Mouse (Mus musculus): ENCODE data around the gene Slc30a7. TPM values are rescaled to one million over a fixed set of nuclear protein-coding genes. Genes with fewer than 3 reads are reported as not detected.

Gene Slc30a7
- polyA plus RNA-seq, 1 experiment from 2014 or later = 27.8 TPM

GRCm38 (mm10) chr3:115962028-115962415, 45.2 kb downstream of the Slc30a7 start:
- no peaks in the 10 kb centered on the region for H3K9me3 ChIP-seq (ENCODE audit: control insufficient read depth, low read length)
- no peaks in the 10 kb centered on the region for H3K4me1 ChIP-seq (replicated peaks; ENCODE audit: control insufficient read depth, insufficient read depth, low read length)
- H3K36me3 ChIP-seq (ENCODE audit: control insufficient read depth, insufficient read depth, low read length) = peaks cover 2% of the 10 kb centered on the region; the same call in 1 of the 2 replicates
- no peak for DNase-seq (ENCODE audit: low spot score)
- 89% methylated on average over 4 of the region's 4 CpGs for WGBS
- H3K27ac ChIP-seq (ENCODE audit: low read depth, low read length) = no peak overlapping the region
- no peak for ATAC-seq (replicated peaks; ENCODE audit: low FRiP score)
- no peak overlapping the region for H3K9ac ChIP-seq (ENCODE audit: low read depth, low read length)
- no peaks in the 10 kb centered on the region for H3K27me3 ChIP-seq (replicated peaks; ENCODE audit: control insufficient read depth, insufficient read depth, low read length)
- no peak overlapping the region for H3K4me3 ChIP-seq (ENCODE audit: low read depth, low read length)
- H3K4me2 ChIP-seq = no peak overlapping the region

DNA sequence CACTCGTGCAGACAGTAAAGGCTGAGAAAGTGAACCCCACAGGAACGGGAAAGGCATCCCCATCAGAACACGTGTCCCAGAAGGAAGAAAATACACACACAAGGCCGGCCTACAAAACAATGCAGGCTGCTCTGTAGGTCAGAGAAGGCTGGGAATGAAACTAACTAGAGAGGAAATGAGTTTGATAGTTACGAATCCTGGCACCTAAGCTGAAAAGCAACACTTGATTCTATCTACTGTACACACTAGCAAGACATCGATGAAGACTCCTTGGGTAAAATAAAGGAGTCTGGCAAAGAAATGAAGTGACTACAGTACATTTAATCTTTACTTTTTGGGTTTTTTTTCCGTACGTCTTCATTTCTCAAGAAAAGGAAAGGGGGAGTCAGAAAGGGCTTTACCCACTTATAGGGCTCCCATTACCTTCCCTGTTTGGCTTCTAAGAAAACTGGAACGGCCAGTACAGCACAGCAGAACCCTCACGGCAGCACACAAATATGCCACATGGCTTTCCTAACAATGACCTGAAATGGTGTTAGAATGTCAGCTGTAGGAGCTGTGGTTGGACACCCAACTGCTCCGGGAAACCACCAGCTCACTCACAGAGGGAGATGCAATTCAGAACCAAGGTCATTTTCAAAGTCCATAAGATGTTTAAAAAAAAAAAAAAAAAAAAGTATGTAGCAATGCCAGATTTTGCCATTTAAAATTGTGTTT, 45.7 kb downstream of the Slc30a7 start:
- no peak overlapping the region for H3K27ac ChIP-seq (ENCODE audit: low read depth, low read length)
- H3K27me3 ChIP-seq (replicated peaks; ENCODE audit: control insufficient read depth, insufficient read depth, low read length) = no peaks in the 10 kb centered on the region
- H3K9me3 ChIP-seq (ENCODE audit: control insufficient read depth, low read length) = no peaks in the 10 kb centered on the region
- no peak overlapping the region for H3K9ac ChIP-seq (ENCODE audit: low read depth, low read length)
- WGBS = 90% methylated on average over 11 of the region's 11 CpGs
- ATAC-seq (replicated peaks; ENCODE audit: low FRiP score) (no peak), DNase-seq (ENCODE audit: low spot score) (no peak)
- no peak overlapping the region for H3K4me3 ChIP-seq (ENCODE audit: low read depth, low read length)
- H3K4me2 ChIP-seq = no peak overlapping the region
- H3K4me1 ChIP-seq (replicated peaks; ENCODE audit: control insufficient read depth, insufficient read depth, low read length) = no peaks in the 10 kb centered on the region
- peaks cover 2% of the 10 kb centered on the region; the same call in 1 of the 2 replicates for H3K36me3 ChIP-seq (ENCODE audit: control insufficient read depth, insufficient read depth, low read length)

GRCm38 (mm10) chr3:115957223-115957622, 50.0 kb downstream of the Slc30a7 start:
- ATAC-seq (replicated peaks; ENCODE audit: low FRiP score) = no peak
- Histone ChIP-seq H3K36me3 (ENCODE audit: control insufficient read depth, insufficient read depth, low read length) (peaks cover 16% of the 10 kb centered on the region; the same call in 1 of the 2 replicates), H3K4me1 (replicated peaks; ENCODE audit: control insufficient read depth, insufficient read depth, low read length) (no peaks in the 10 kb centered on the region), H3K9me3 (ENCODE audit: control insufficient read depth, low read length) (no peaks in the 10 kb centered on the region), H3K4me3 (ENCODE audit: low read depth, low read length) (no peak overlapping the region), H3K9ac (ENCODE audit: low read depth, low read length) (no peak overlapping the region), H3K27me3 (replicated peaks; ENCODE audit: control insufficient read depth, insufficient read depth, low read length) (no peaks in the 10 kb centered on the region), H3K4me2 (no peak overlapping the region), H3K27ac (ENCODE audit: low read depth, low read length) (no peak overlapping the region)
- 92% methylated on average over 7 of the region's 7 CpGs for WGBS
- no peak for DNase-seq (ENCODE audit: low spot score)

GRCm38 (mm10) chr3:115953088-115953487, 54.1 kb downstream of the Slc30a7 start:
- 84% methylated on average over 3 of the region's 3 CpGs for WGBS
- H3K4me2 ChIP-seq = no peak overlapping the region
- no peak for ATAC-seq (replicated peaks; ENCODE audit: low FRiP score)
- no peaks in the 10 kb centered on the region for H3K27me3 ChIP-seq (replicated peaks; ENCODE audit: control insufficient read depth, insufficient read depth, low read length)
- no peaks in the 10 kb centered on the region for H3K9me3 ChIP-seq (ENCODE audit: control insufficient read depth, low read length)
- peaks cover 20% of the 10 kb centered on the region for H3K36me3 ChIP-seq (ENCODE audit: control insufficient read depth, insufficient read depth, low read length)
- H3K27ac ChIP-seq (ENCODE audit: low read depth, low read length) = no peak overlapping the region
- no peak overlapping the region for H3K4me3 ChIP-seq (ENCODE audit: low read depth, low read length)
- no peak overlapping the region for H3K9ac ChIP-seq (ENCODE audit: low read depth, low read length)
- no peak for DNase-seq (ENCODE audit: low spot score)
- H3K4me1 ChIP-seq (replicated peaks; ENCODE audit: control insufficient read depth, insufficient read depth, low read length) = no peaks in the 10 kb centered on the region

DNA sequence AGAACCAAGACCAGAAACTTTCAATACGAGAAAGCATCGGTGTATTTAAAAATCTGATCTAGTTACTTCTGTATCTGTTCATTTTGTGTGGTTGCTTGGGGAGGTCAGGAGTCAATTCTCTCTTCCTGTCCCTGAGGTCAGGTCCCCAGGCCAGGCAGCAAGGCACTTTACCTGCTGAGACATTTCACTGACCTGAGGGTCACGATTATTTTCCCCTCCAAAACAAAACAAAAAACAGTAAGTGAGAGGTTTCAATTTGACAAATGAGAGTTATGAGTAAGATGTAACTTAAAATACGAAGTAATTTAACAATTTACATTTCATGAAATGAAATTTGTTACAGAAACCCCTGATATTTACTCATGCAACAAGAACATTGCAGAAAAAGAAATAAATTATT, 54.9 kb downstream of the Slc30a7 start:
- Histone ChIP-seq H3K9me3 (ENCODE audit: control insufficient read depth, low read length) (no peaks in the 10 kb centered on the region), H3K4me3 (ENCODE audit: low read depth, low read length) (no peak overlapping the region), H3K27me3 (replicated peaks; ENCODE audit: control insufficient read depth, insufficient read depth, low read length) (no peaks in the 10 kb centered on the region), H3K27ac (ENCODE audit: low read depth, low read length) (no peak overlapping the region), H3K9ac (ENCODE audit: low read depth, low read length) (no peak overlapping the region), H3K4me2 (no peak overlapping the region), H3K36me3 (ENCODE audit: control insufficient read depth, insufficient read depth, low read length) (peaks cover 18% of the 10 kb centered on the region), H3K4me1 (replicated peaks; ENCODE audit: control insufficient read depth, insufficient read depth, low read length) (no peaks in the 10 kb centered on the region)
- WGBS = 87% methylated on average over 4 of the region's 4 CpGs
- ATAC-seq (replicated peaks; ENCODE audit: low FRiP score) (no peak), DNase-seq (ENCODE audit: low spot score) (no peak)

- no peak overlapping the region for H3K27ac ChIP-seq (ENCODE audit: low read depth, low read length)
- no peak for ATAC-seq (replicated peaks; ENCODE audit: low FRiP score)
These were observed 56.0 kb downstream of the Slc30a7 start for GRCm38 (mm10) chr3:115951221-115951620.

DNA sequence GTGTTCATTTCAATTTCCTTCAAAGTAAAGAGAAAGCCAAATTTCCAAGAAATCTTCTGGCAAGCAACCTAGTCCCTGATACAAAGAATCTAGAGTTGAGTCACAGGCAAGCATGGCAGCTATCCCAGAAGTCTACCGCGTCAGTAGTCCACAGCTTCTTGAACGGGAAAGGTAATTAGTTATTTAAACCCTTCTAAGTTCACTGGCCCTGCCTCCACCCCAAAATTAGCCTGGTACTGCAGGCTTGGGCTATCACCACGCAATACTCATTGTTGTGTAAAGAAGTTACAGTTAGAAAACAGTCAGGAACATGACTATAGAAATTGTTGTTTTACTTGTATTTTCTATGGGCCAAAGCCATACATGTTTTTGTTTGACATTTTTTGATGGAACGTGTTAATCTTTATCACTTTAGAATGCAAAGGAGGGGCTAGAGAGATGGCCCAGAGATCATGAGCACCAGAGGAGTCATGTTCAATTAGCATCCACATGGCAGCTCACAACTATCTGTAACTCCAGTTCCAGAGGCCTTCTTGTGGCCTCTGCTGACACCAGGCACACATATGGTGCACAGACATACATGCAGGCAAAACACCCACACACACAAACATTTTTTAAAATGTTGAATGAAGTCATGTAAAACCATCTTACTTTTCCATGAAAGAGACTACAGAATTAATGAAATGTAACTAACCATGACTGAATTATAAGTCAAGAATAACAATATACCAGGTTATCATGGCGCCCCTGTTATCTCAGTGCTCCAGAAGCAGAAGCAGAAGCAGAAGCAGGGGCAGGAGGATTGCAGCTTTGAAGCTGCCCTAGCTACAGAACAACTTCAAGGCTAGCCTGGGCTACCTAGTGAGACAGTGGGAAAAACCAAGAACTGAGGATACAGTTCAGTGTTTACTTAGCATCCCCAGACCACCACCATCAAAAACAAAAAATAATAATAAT, 57.0 kb downstream of the Slc30a7 start:
- no peak overlapping the region for H3K9ac ChIP-seq (ENCODE audit: low read depth, low read length)
- H3K4me2 ChIP-seq = no peak overlapping the region
- H3K27ac ChIP-seq (ENCODE audit: low read depth, low read length) = no peak overlapping the region
- 89% methylated on average over 6 of the region's 6 CpGs for WGBS
- H3K4me3 ChIP-seq (ENCODE audit: low read depth, low read length) = no peak overlapping the region
- no peak for DNase-seq (ENCODE audit: low spot score)
- ATAC-seq (replicated peaks; ENCODE audit: low FRiP score) = peak; percentile 65
- peaks cover 11% of the 10 kb centered on the region for H3K36me3 ChIP-seq (ENCODE audit: control insufficient read depth, insufficient read depth, low read length)
- H3K4me1 ChIP-seq (replicated peaks; ENCODE audit: control insufficient read depth, insufficient read depth, low read length) = no peaks in the 10 kb centered on the region
- no peaks in the 10 kb centered on the region for H3K9me3 ChIP-seq (ENCODE audit: control insufficient read depth, low read length)
- no peaks in the 10 kb centered on the region for H3K27me3 ChIP-seq (replicated peaks; ENCODE audit: control insufficient read depth, insufficient read depth, low read length)

More at GRCm38 (mm10) chr3:115951221-115951620, 56.0 kb downstream of the Slc30a7 start:
- no peak overlapping the region for H3K4me3 ChIP-seq (ENCODE audit: low read depth, low read length)
- H3K4me2 ChIP-seq = no peak overlapping the region
- no peaks in the 10 kb centered on the region for H3K4me1 ChIP-seq (replicated peaks; ENCODE audit: control insufficient read depth, insufficient read depth, low read length)
- H3K9me3 ChIP-seq (ENCODE audit: control insufficient read depth, low read length) = no peaks in the 10 kb centered on the region
- DNase-seq (ENCODE audit: low spot score) = no peak
- WGBS = 76% methylated on average over 3 of the region's 3 CpGs
- peaks cover 17% of the 10 kb centered on the region for H3K36me3 ChIP-seq (ENCODE audit: control insufficient read depth, insufficient read depth, low read length)
- no peaks in the 10 kb centered on the region for H3K27me3 ChIP-seq (replicated peaks; ENCODE audit: control insufficient read depth, insufficient read depth, low read length)
- H3K9ac ChIP-seq (ENCODE audit: low read depth, low read length) = no peak overlapping the region

DNA sequence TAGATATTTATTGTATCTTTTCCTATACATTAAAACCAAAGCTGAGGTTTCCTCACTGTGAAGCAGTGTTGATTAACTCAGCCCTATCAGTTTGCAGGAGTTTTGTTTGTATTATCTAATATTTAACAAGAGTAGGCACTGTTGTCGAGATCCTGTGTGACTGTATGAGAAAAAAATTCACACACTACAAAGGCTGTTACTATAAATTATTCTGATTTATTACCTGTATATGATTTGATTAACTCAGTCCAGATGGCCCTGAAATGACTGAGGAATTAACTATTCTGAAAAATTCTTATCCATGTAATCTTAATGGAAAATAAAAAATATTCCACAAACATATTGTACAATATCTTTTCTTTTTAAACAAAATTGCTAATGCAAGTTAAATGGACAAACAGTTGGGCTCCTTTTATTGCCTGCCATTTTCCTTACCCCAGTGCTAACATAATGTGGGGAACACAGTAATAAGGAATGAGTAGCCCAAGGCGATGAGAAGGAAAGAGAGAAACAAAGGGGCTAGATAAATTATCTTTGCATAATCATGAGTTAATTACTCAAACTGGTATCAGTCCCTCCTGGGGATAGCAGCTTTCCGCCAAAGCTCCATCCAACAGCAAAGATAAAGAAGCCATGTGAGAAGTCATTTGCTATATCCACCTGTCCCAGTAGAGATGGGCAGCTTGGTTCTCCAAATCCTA, 57.8 kb downstream of the Slc30a7 start:
- Histone ChIP-seq H3K4me2 (no peak overlapping the region), H3K4me3 (ENCODE audit: low read depth, low read length) (no peak overlapping the region), H3K9me3 (ENCODE audit: control insufficient read depth, low read length) (no peaks in the 10 kb centered on the region), H3K27ac (ENCODE audit: low read depth, low read length) (no peak overlapping the region), H3K9ac (ENCODE audit: low read depth, low read length) (no peak overlapping the region), H3K4me1 (replicated peaks; ENCODE audit: control insufficient read depth, insufficient read depth, low read length) (no peaks in the 10 kb centered on the region), H3K27me3 (replicated peaks; ENCODE audit: control insufficient read depth, insufficient read depth, low read length) (no peaks in the 10 kb centered on the region), H3K36me3 (ENCODE audit: control insufficient read depth, insufficient read depth, low read length) (peaks cover 13% of the 10 kb centered on the region)
- DNase-seq (ENCODE audit: low spot score) (no peak), ATAC-seq (replicated peaks; ENCODE audit: low FRiP score) (no peak)
- 73% methylated on average over 3 of the region's 3 CpGs for WGBS
